21 mouse cellular contexts compared by ENCODE assay signal in the genomic region with DNA sequence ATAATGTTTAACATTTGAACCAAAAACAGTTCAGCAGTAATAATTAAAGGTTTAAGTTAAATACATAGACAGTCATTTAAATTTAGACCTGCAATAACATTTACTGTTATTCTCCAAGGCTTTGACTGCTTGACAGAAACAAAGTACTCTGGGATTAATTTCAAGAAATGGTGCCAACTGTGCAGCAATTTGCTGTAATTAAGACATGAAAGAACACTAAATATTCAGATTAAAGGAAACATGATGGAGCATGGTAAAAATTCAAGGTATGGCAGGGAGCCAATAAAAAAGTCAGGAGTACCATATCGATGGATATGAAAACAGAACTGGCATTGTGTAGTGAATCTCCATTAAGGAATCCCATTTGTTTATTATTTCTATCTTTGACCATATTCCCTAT.
"Had no signal": no experiment of that assay in that cellular context is flagged by ENCODE, and none has a peak within 500 bp of the region (broad histone marks: within the 10 kb centered on the region; RNA-seq: fewer than 3 reads in every experiment).

No protein-coding gene starts in this region.

- H3K36me3 ChIP-seq: kidney, embryonic 15.5 days; liver, embryonic 13.5 days; midbrain, embryonic 15.5 days; neural tube, embryonic 12.5 days had no signal

- H3K9ac ChIP-seq: kidney, embryonic 15.5 days; liver, embryonic 13.5 days; midbrain, embryonic 15.5 days; neural tube, embryonic 12.5 days had no signal

- H3K27ac ChIP-seq: kidney, embryonic 15.5 days; left cerebral cortex, adult 2 months; liver, embryonic 13.5 days; midbrain, embryonic 15.5 days; neural tube, embryonic 12.5 days; stomach, postnatal 0 days had no signal

- H3K4me1 ChIP-seq: kidney, embryonic 15.5 days; liver, embryonic 13.5 days; midbrain, embryonic 15.5 days; neural tube, embryonic 12.5 days had no signal

- H3K9me3 ChIP-seq: kidney, embryonic 15.5 days; liver, embryonic 13.5 days; midbrain, embryonic 15.5 days; neural tube, embryonic 12.5 days had no signal

- H3K27me3 ChIP-seq: kidney, embryonic 15.5 days; liver, embryonic 13.5 days; midbrain, embryonic 15.5 days; neural tube, embryonic 12.5 days had no signal

- H3K4me3 ChIP-seq: kidney, embryonic 15.5 days; left cerebral cortex, adult 2 months; liver, embryonic 13.5 days; midbrain, embryonic 15.5 days; neural tube, embryonic 12.5 days had no signal

- ATAC-seq: midbrain, embryonic 15.5 days had no signal

- H3K4me2 ChIP-seq: kidney, embryonic 15.5 days; liver, embryonic 13.5 days; midbrain, embryonic 11.5 days; midbrain, embryonic 15.5 days; neural tube, embryonic 12.5 days had no signal

- DNase-seq: kidney, adult 11 months; kidney, adult 8-10 months; kidney, postnatal 10 days; kidney, postnatal 36 days; layer of hippocampus, postnatal 36 days; liver, embryonic 13.5 days; lung, adult 2 months; lung, postnatal 14 days; lung, postnatal 4 days; right cerebral cortex, adult 18-20 months; right cerebral cortex, postnatal 14 days; right cerebral cortex, postnatal 4 days; thymus, adult 2 months; thymus, postnatal 14 days; thymus, postnatal 4 days had no signal
